Mouse (Mus musculus) forebrain, embryonic 16.5 days (tissue): Measurements from ENCODE around the gene Dgki. TPM values are rescaled to one million over a fixed set of nuclear protein-coding genes. Genes with fewer than 3 reads are reported as not detected.

Source experiments
- ATAC-seq: fragments of 200-750 bp; cut with Nextera tagmentation; 2 replicates; pipeline ENCODE4 v1.8.0; 2017; ENCODE audit warnings: mild to moderate bottlenecking, moderate library complexity
- H3K27ac ChIP-seq: fragments of 300-500 bp; sonication (generic); 2 replicates; pipeline ENCODE4 v1.5.1; 2014; ENCODE audit warnings: low read length, control low read depth
- H3K27me3 ChIP-seq: fragments of 300-500 bp; sonication (generic); replicated peaks from 2 replicates; pipeline ENCODE4 v1.6.1; 2014; ENCODE audit warnings: low read length; ENCODE audit not compliant: control insufficient read depth, insufficient read depth
- H3K36me3 ChIP-seq: fragments of 300-500 bp; sonication (generic); 2 replicates; pipeline ENCODE4 v1.6.1; 2014; ENCODE audit not compliant: control insufficient read depth, insufficient read depth
- H3K4me1 ChIP-seq: fragments of 300-500 bp; sonication (generic); replicated peaks from 2 replicates; pipeline ENCODE4 v1.6.1; 2014; ENCODE audit warnings: low read length; ENCODE audit not compliant: control insufficient read depth, insufficient read depth
- H3K4me2 ChIP-seq: fragments of 300-500 bp; sonication (generic); 2 replicates; pipeline ENCODE4 v1.6.1; 2014; ENCODE audit warnings: mild to moderate bottlenecking, low read length, control low read depth
- H3K4me3 ChIP-seq: fragments of 300-500 bp; sonication (generic); replicated peaks from 2 replicates; pipeline ENCODE4 v1.5.1; 2014; ENCODE audit warnings: mild to moderate bottlenecking, low read length, control low read depth
- H3K9ac ChIP-seq: fragments of 300-500 bp; sonication (generic); replicated peaks from 2 replicates; pipeline ENCODE4 v1.6.1; 2014; ENCODE audit warnings: low read depth, low read length, control low read depth
- H3K9me3 ChIP-seq: fragments of 300-500 bp; sonication (generic); 2 replicates; pipeline ENCODE4 v1.6.1; 2016; ENCODE audit warnings: low read length; ENCODE audit not compliant: control insufficient read depth
- WGBS: fragments of 180-500 bp; shearing (Covaris S2); extraction: QIAGEN DNeasy Blood & Tissue Kit; methylation state at CpG from one replicate; pipeline ENCODE4 v1.1.7; 2014; 5-methylcytosine and 5-hydroxymethylcytosine counted together
- polyA plus RNA-seq: library from polyadenylated mRNA; unstranded; fragments of >200 nt; fragmentation: Nextera tagmentation; extraction: Ambion mirVana; gene quantifications from 2 replicates; pipeline ENCODE4 v1.2.1, GENCODE M21; 2015

Dgki gene
- polyA plus RNA-seq, 1 experiment from 2014 or later, result 9.6 TPM

DNA sequence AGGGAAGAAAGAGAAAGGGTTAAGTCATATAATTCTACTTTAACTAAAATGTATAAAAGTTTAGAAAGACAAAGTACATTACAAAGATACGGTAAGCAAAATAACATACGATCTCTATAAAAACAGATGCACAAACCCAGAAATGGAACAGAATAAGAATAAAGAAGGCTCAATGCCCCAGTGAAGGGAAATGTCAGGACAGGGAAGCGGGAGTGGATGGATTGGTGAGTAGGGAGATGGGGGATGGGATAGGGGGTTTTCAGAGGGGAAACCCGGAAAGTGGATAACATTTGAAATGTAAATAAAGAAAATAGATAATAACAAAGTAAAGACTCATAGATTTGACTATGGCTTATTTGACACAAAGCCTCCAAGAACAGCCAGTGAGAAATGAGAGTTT is 400.1 kb downstream of the Dgki start:
- no peak for ATAC-seq
- H3K4me1 ChIP-seq, result peaks cover 10% of the 10 kb centered on the region
- no peak overlapping the region for H3K9ac ChIP-seq
- H3K27ac ChIP-seq, result no peak overlapping the region
- no peaks in the 10 kb centered on the region for H3K9me3 ChIP-seq
- 82% methylated on average over 4 of the region's 4 CpGs for WGBS
- H3K27me3 ChIP-seq, result no peaks in the 10 kb centered on the region
- H3K4me3 ChIP-seq, result no peak overlapping the region
- H3K36me3 ChIP-seq, result no peaks in the 10 kb centered on the region
- H3K4me2 ChIP-seq, result no peak overlapping the region

DNA sequence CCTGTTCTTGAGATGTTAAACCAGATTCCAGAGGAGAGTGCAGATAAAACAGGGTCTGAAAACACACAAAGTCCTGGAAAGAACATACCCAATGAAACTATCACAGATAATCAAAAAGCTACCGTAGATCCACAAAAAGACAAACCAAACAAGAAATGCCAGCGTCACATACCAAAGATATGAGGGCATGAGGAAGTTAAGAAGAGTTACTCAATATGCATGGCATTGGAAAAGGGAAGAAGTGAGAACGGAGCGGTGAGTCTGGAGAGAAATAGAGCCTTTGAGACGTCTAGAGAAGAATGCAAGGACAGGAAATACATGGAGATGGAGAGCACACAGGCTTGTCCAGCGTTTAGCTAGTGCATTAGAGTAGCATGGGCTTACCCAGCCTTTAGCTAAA is 401.6 kb downstream of the Dgki start:
- Histone ChIP-seq H3K4me2 (no peak overlapping the region), H3K4me3 (no peak overlapping the region), H3K4me1 (peaks cover 3% of the 10 kb centered on the region), H3K9me3 (no peaks in the 10 kb centered on the region), H3K27me3 (no peaks in the 10 kb centered on the region), H3K9ac (no peak overlapping the region), H3K36me3 (no peaks in the 10 kb centered on the region), H3K27ac (no peak overlapping the region)
- no peak for ATAC-seq
- 79% methylated on average over 6 of the region's 6 CpGs for WGBS

DNA sequence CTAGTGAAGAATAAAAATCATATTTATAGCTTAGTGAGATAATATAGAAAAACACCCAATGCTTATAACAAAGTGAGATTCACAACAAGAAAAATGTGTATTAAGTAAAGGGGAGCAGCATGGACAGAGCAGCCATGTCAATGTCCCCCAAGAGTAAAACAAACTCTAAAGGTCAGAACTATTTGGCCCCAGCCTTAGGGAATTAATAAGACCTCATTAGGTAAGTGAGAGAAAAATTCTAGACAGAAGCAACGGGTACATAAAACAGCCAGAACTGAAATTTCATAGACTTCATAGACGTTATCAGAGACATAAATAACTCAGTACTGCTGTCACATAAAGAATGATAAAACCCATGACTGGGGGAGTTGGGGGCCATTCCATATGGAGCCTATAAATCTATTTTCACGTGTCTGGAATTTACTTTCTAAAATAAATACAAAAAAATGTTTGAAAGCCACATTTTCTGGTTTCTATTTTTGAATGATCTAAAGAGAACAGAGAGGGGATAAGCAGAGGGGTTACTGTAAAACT is 402.3 kb downstream of the Dgki start:
- H3K4me3 ChIP-seq, result no peak overlapping the region
- no peak overlapping the region for H3K4me2 ChIP-seq
- no peaks in the 10 kb centered on the region for H3K4me1 ChIP-seq
- no peak overlapping the region for H3K27ac ChIP-seq
- H3K36me3 ChIP-seq, result no peaks in the 10 kb centered on the region
- no peak overlapping the region for H3K9ac ChIP-seq
- 74% methylated on average over 3 of the region's 3 CpGs for WGBS
- no peak for ATAC-seq
- H3K9me3 ChIP-seq, result no peaks in the 10 kb centered on the region
- H3K27me3 ChIP-seq, result no peaks in the 10 kb centered on the region

DNA sequence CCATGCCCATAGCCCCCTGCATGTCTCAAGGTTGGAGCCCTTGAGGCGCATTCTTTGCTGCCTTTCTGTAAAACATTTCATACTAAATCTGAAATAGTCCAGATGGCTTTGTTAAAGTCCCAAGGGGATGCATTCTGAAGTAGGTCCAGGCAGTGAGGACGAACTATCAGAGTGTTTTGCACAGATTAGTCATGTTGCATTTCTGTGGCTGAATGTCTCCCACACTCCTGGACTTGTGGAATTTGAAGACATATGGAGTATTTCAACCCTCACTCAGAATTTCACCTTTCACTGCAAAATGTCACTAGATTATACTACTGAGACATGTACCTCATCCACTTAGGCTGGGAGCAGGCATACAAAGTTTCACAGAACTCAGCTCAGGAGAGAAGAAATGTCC is 403.3 kb downstream of the Dgki start:
- Histone ChIP-seq H3K9ac (no peak overlapping the region), H3K4me2 (no peak overlapping the region), H3K27me3 (no peaks in the 10 kb centered on the region), H3K27ac (no peak overlapping the region), H3K4me3 (no peak overlapping the region), H3K4me1 (no peaks in the 10 kb centered on the region), H3K9me3 (no peaks in the 10 kb centered on the region), H3K36me3 (no peaks in the 10 kb centered on the region)
- 87% methylated on average over 2 of the region's 2 CpGs for WGBS
- ATAC-seq, result no peak

DNA sequence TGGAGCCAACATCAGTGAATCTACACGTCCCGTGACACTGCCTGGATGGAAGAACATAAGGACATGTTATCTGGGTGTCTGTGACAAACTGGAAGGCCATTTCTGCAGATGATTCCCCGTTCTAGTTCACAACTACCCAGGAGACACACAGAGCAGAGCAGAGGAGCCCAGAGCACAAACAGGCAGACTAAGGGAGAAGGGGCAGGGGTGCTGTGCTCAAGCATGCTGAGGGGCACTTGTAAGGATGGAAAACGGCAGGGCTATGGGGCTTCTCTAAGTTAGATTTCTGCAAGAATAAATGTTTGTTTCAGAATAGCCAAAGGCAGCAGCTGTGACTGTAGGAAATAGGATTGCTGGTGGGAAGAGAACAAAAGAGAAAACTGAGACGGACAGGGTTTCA is 408.2 kb downstream of the Dgki start:
- H3K4me1 ChIP-seq, result no peaks in the 10 kb centered on the region
- 78% methylated on average over 5 of the region's 5 CpGs for WGBS
- ATAC-seq, result no peak
- no peaks in the 10 kb centered on the region for H3K9me3 ChIP-seq
- no peak overlapping the region for H3K27ac ChIP-seq
- H3K4me2 ChIP-seq, result no peak overlapping the region
- no peaks in the 10 kb centered on the region for H3K27me3 ChIP-seq
- H3K4me3 ChIP-seq, result no peak overlapping the region
- no peak overlapping the region for H3K9ac ChIP-seq
- no peaks in the 10 kb centered on the region for H3K36me3 ChIP-seq

DNA sequence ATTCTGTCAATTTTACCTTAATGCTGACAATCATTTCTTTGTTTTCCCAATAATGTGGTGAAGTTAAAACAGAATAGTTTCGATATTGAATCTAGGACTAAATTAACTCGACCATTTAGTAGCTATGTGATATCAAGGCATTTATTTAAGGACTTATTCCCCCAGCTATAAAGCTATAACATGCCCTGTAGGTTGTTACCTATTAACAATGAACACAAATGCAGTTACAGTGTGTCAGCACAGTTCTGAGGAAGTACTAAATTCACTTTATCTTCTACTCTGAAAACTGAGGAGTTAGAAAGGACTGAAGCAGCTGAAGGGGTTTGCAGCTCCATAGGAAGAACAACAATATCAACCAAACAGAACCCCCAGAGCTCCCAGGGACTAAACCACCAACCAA is 409.2 kb downstream of the Dgki start:
- H3K9ac ChIP-seq, result no peak overlapping the region
- ATAC-seq, result no peak
- 31% methylated on average over 2 of the region's 2 CpGs for WGBS
- H3K9me3 ChIP-seq, result no peaks in the 10 kb centered on the region
- H3K27me3 ChIP-seq, result no peaks in the 10 kb centered on the region
- H3K4me1 ChIP-seq, result no peaks in the 10 kb centered on the region
- no peak overlapping the region for H3K27ac ChIP-seq
- no peak overlapping the region for H3K4me2 ChIP-seq
- H3K36me3 ChIP-seq, result no peaks in the 10 kb centered on the region
- no peak overlapping the region for H3K4me3 ChIP-seq

DNA sequence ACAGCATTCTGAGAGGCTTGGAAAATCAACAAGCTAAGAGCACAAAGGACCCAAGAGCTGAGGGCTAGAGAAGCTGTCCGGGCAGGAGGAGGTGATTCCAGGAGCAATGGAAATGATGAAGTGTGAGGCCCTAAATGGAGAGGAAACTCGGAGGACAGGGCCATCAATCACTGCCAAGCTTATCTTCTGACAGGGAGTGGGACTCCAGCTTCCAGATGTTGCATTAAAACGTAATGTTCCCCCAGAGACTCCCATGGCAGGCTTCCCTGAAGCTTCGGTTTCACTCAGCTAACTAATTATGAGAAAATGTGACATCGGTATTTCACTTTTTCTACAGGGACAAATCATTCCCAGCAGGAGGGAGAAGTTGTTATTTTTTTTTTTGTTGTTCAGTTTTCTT is 409.7 kb downstream of the Dgki start:
- H3K9ac ChIP-seq, result no peak overlapping the region
- no peaks in the 10 kb centered on the region for H3K27me3 ChIP-seq
- no peaks in the 10 kb centered on the region for H3K9me3 ChIP-seq
- WGBS, result 27% methylated on average over 5 of the region's 5 CpGs
- H3K4me2 ChIP-seq, result no peak overlapping the region
- no peaks in the 10 kb centered on the region for H3K4me1 ChIP-seq
- no peak for ATAC-seq
- H3K27ac ChIP-seq, result no peak overlapping the region
- H3K4me3 ChIP-seq, result no peak overlapping the region
- H3K36me3 ChIP-seq, result no peaks in the 10 kb centered on the region

DNA sequence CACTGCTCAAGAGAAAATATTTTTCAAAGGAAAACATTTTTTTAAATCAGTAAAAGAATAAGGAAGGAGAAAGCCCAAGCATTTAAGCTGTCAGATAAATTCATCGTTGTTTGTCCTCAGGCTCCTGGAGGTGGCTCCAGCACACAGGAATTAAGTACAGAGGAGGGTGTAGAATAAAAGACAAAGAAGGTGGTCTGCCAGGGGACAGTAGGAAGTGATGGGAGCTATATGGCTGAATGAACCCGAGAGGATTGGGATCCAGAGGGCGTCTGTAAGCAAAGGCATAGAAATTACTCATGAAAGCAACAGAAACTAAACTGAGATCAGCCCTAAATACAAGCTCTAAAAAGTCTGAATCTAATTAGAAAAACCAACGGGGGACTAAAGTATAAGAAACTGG is 418.7 kb downstream of the Dgki start:
- Histone ChIP-seq H3K36me3 (no peaks in the 10 kb centered on the region), H3K4me1 (peaks cover 12% of the 10 kb centered on the region), H3K4me2 (no peak overlapping the region), H3K9me3 (no peaks in the 10 kb centered on the region), H3K27ac (no peak overlapping the region), H3K4me3 (no peak overlapping the region), H3K27me3 (no peaks in the 10 kb centered on the region), H3K9ac (no peak overlapping the region)
- no peak for ATAC-seq
- 4% methylated on average over 4 of the region's 4 CpGs for WGBS

DNA sequence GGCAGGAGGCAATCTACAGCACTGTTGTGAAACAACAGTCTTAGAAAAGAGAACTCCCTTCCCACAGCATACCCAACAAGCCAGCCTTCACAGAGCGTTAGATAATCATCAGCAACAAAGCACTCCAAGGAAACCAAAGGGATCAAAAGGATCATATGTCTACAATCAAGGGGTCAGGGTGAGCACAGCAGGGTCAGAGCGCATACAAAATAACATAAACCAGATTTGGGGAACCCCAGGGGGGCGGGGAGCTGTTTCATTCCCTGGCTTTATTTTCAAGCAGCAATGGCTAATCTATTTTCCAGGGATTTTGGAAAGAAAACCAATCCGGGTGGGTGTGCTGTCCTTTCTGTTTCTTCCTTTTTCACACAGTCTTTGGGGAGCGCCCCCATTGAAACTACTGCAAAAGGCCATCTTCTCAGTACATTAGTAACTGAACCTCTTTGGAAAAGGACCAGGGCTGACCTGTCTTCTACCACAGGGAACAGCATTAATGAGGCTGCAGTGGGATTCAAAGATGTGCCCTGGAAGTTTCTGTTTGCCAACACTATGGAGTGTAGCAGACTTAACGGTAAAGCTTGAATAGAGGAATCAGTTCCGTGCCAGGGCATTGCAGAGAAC is 419.2 kb downstream of the Dgki start:
- peak; percentile 38 for ATAC-seq
- Histone ChIP-seq H3K9me3 (no peaks in the 10 kb centered on the region), H3K27me3 (no peaks in the 10 kb centered on the region), H3K9ac (no peak overlapping the region), H3K4me3 (no peak overlapping the region), H3K4me2 (no peak overlapping the region), H3K27ac (no peak overlapping the region), H3K36me3 (no peaks in the 10 kb centered on the region), H3K4me1 (peaks cover 14% of the 10 kb centered on the region)
- 7% methylated on average over 7 of the region's 7 CpGs for WGBS

DNA sequence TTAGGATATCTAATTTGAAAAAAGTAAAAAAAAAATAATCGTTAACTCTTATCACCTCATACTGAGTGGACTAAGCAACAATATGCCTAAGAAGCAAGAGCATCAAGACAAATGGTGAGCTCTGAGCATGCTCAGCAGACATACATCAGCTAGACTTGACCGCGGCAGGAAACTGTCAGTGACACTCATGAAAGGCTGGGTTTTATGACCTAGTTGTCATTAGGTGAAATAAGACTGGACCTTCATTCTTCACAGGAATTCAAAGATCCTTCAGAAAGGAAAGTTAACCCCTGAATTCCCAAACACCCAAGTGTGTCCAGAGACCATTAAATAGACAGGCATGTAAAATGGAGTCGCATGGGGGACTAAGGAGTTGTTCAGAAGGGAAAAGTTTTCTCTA is 422.6 kb downstream of the Dgki start:
- Histone ChIP-seq H3K9ac (no peak overlapping the region), H3K4me3 (no peak overlapping the region), H3K27ac (no peak overlapping the region), H3K27me3 (no peaks in the 10 kb centered on the region), H3K4me1 (peaks cover 16% of the 10 kb centered on the region), H3K36me3 (no peaks in the 10 kb centered on the region), H3K4me2 (no peak overlapping the region), H3K9me3 (no peaks in the 10 kb centered on the region)
- WGBS, result 83% methylated on average over 4 of the region's 4 CpGs
- ATAC-seq, result no peak
